ENCODE assay signal across 9 mouse cellular contexts in genomic region chr13:58560497-58561138, GRCm38 (mm10). TPM values are rescaled to one million over a fixed set of nuclear protein-coding genes. Genes with fewer than 3 reads are reported as not detected.
DNase-seq lines count a peak whose midpoint lies in the region; ATAC-seq and TF ChIP-seq lines count a peak whose summit lies in the region.
"Had no signal": no experiment of that assay in that cellular context is flagged by ENCODE, and none has a peak within 500 bp of the region (broad histone marks: within the 10 kb centered on the region; RNA-seq: fewer than 3 reads in every experiment).

No protein-coding gene starts in this region.

- no peak overlapping the region for H3K4me3 ChIP-seq in cerebellum, adult 2 months (replicated peaks; ENCODE audit: insufficient read depth, low read depth, low read length)
- H3K4me3 ChIP-seq in midbrain, embryonic 15.5 days: no peak overlapping the region
- H3K4me3 ChIP-seq in gastrocnemius, adult 2 months: no peak overlapping the region

- no peak overlapping the region for H3K4me2 ChIP-seq in midbrain, embryonic 15.5 days

- DNase-seq in brain, adult 2 months (ENCODE audit: low read depth, low spot score): peak; percentile 83
- DNase-seq in cerebellum, adult 2 months: peak; percentile 57 to 79
- DNase-seq in layer of hippocampus, adult 9-10 months (ENCODE audit: low spot score): peak; percentile 44
- no peak for DNase-seq in gastrocnemius, adult 2 months
- no peak for DNase-seq in embryo, embryonic 9.5 days (ENCODE audit: extremely low spot score)
- DNase-seq in B cell, adult 2 months: no peak

- intact Hi-C loops in gastrocnemius, adult 2 months (cut with DNase I): no loop called here

- H3K27me3 ChIP-seq in cerebellum, adult 2 months (ENCODE audit: control insufficient read depth, insufficient read depth, low read length): no peaks in the 10 kb centered on the region
- H3K27me3 ChIP-seq in midbrain, embryonic 15.5 days (replicated peaks): no peaks in the 10 kb centered on the region

- no peaks in the 10 kb centered on the region for H3K36me3 ChIP-seq in midbrain, embryonic 15.5 days (replicated peaks)

- H3K27ac ChIP-seq in cerebellum, adult 2 months (ENCODE audit: insufficient read depth, low read length): no peak overlapping the region
- peak overlapping the region; percentile 2; the same call in 1 of the 2 replicates for H3K27ac ChIP-seq in midbrain, embryonic 15.5 days
- H3K27ac ChIP-seq in gastrocnemius, adult 2 months: no peak overlapping the region

- no peak for TF ChIP-seq POLR2A in cerebellum, adult 2 months (IDR thresholded peaks at IDR 0.05; ENCODE audit: borderline replicate concordance, insufficient read depth, low read length)

- 11% methylated on average over 15 of the region's 15 CpGs for WGBS in cerebellum, adult 2 months
- 64% methylated on average over 15 of the region's 15 CpGs for WGBS in midbrain, embryonic 15.5 days

- no peaks in the 10 kb centered on the region for H3K9me3 ChIP-seq in midbrain, embryonic 15.5 days

- H3K9ac ChIP-seq in midbrain, embryonic 15.5 days: no peak overlapping the region

- TF ChIP-seq CTCF in cerebellum, adult 2 months (IDR thresholded peaks at IDR 0.05; ENCODE audit: borderline replicate concordance, insufficient read depth, low read depth, low read length): no peak
- TF ChIP-seq CTCF in gastrocnemius, adult 2 months (IDR thresholded peaks at IDR 0.05): no peak

- no peaks in the 10 kb centered on the region for H3K4me1 ChIP-seq in cerebellum, adult 2 months (ENCODE audit: control insufficient read depth, insufficient read depth, low read length)
- 0 out of 2 replicates have a peak, but pooled peaks cover 2% of the 10 kb centered on the region for H3K4me1 ChIP-seq in midbrain, embryonic 15.5 days

- ATAC-seq in midbrain, embryonic 15.5 days (replicated peaks): peak; percentile 76; the same call in 1 of the 2 replicates
- ATAC-seq in megakaryocyte-erythroid progenitor cell, adult 5-6 weeks (replicated peaks; ENCODE audit: low FRiP score, low TSS enrichment, poor library complexity, severe bottlenecking): no peak

RNA-seq across cellular contexts. Expression of gene Slc28a3, which starts 50.1 kb away (rescaled TPM):
- 0.05 and 0.25 TPM in 2 replicates for polyA plus RNA-seq in cerebellum, adult 2 months (2012; rRNA removed)
- 0.04 and 0.05 TPM in 2 replicates for polyA plus RNA-seq in midbrain, embryonic 15.5 days (2015; fragmentation: Nextera tagmentation; extraction: Ambion mirVana)
- total RNA-seq in gastrocnemius, adult 2 months (2021): not detected
- 1.4 TPM in 1 of 2 replicates, not detected in the other for total RNA-seq in megakaryocyte-erythroid progenitor cell, adult 5-6 weeks (2014; fragmentation: Nextera tagmentation)
- total RNA-seq in megakaryocyte-erythroid progenitor cell, adult 5-6 weeks (2017): not detected in 2 replicates
- polyA plus RNA-seq: heart, postnatal 0 days had no signal

Comparison
In these comparisons a context has a peak if more than half of its experiments do, and no peak if none do; other contexts are left out.
1. DNase-seq: peak in brain, adult 2 months (single experiment), cerebellum, adult 2 months (2 of 2) and layer of hippocampus, adult 9-10 months (single experiment); none in gastrocnemius, adult 2 months (single experiment), embryo, embryonic 9.5 days (single experiment) and B cell, adult 2 months (0 of 2).